Mouse (Mus musculus): Measurements from ENCODE around the gene Cisd2.
A peak's percentile ranks its signal among the peaks of the same experiment; 100 is the strongest.

Cisd2 gene

DNA sequence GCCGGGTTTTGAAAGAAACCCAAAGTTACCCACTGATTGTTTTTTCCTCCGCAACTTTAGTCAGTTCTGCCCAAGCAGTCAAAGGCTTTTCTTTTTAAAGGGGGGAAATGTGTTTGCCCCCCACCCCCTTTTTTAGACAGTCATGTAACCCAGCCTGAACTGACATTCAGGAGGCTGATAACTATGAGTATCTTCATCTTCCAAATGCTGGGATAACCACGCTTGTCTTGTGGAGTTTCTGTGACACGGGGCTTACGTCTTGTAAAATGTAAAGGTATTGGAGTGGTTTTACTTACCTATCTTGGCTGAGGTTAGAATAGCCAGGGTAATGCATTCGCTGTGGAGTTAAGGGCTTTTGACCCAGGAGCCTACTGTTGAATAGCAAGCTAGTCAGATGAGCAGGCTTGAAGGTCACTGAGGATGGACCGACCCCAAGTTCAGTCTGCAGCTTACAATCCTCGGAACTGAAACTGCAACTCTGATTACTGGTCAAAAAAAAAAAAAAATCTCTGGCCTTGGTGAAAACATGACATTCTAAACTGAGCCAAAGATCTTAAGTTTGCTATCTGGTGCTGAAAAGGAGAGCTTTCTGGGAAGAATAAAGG is at the start of gene Cisd2:
Gene Cisd2, minus strand, starts transcription at position 318 of the 605 bp plus-strand sequence.
- no peak for DNase-seq (ENCODE audit: low read depth, low spot score)

DNA sequence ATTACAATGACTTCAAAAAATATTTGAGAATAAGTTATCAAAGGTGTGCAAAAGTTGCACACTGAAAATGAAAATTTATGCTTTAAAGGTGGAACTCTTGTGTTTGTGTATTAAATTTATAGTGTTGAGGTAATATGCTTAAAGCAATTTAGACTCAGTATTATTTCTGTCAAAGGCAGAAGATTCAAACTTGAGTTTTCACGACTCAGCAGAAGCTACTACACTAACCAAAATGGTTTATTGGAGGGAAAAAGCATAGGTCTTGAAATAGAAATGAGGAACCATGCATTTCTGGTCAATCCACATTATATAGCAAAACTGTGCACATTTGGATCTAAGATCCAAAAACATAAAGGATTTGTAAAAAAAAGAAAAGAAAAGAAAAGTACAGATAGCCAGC is 47.1 kb upstream of the Cisd2 start:
- DNase-seq (ENCODE audit: low read depth, low spot score): no peak

DNA sequence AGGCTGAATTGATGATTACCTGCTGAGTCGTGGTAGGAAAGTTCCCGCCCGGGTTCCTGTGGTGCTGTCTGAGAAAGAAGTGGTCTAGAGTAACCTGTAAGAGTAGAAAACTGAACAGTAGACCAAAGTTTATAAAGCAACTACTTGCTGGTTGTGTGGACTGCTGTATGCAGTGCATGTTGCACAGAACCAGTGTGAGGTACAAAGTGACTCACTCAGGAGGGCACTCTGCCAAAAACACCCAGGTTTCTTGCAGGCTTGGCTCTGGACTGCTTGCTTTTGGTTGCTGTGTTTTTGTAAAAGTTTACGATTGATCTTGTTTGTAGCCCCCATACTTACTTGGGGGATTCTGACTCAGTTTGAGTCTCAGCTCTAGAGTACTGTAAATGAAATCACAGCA is 46.2 kb upstream of the Cisd2 start:
- DNase-seq (ENCODE audit: low read depth, low spot score): no peak

GRCm38 (mm10) chr3:135469146-135469545 is 45.4 kb upstream of the Cisd2 start:
- DNase-seq (ENCODE audit: low read depth, low spot score): no peak

GRCm38 (mm10) chr3:135468402-135468801 is 44.7 kb upstream of the Cisd2 start:
- DNase-seq (ENCODE audit: low read depth, low spot score): no peak

DNA sequence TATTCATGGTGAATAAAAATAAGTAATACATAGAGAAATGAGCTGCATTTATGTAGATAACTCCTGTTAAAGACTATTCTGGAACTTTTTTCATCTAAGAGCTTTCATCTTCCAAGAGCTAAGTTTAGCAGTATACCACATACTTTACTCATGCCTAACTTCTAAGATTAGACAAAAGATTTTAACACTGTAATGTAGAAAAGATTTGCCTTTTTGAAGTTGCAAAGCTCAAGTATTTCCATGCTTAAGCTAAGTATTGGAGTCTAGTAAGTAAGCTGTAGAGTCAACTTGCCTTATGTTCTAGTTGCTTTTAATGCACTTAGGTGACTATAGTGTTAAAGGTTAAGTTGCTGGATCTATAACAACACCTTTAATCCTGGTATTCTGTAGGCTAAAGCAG is 35.3 kb upstream of the Cisd2 start:
- no peak for DNase-seq (ENCODE audit: low read depth, low spot score)

- DNase-seq (ENCODE audit: low read depth, low spot score): no peak
These were observed 21.2 kb upstream of the Cisd2 start for GRCm38 (mm10) chr3:135444930-135445329.

GRCm38 (mm10) chr3:135440621-135441020 is 16.9 kb upstream of the Cisd2 start:
- no peak for DNase-seq (ENCODE audit: low read depth, low spot score)

DNA sequence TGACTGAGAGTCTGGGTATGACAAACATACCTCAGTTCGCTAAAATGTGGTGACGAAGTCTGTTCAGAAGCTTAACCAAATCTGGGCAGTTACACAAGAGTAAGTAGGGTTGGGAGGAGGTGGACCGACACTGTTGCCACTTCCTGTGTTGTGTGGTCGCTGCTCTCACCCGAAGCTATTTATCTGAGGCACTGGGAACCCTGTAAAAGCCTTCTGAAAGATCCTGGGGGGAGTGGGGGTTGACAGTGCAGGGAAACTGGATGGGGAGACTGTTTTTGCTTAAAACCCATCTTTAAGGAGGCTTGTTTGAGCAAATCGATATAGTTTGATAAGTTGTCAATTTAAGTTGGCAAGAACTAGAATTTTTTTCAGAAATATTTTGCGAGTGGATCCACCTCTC is 16.5 kb upstream of the Cisd2 start:
- no peak for DNase-seq (ENCODE audit: low read depth, low spot score)

- no peak for DNase-seq (ENCODE audit: low read depth, low spot score)
These were observed 15.9 kb upstream of the Cisd2 start for GRCm38 (mm10) chr3:135439651-135440050.

- peak; percentile 58 for DNase-seq (ENCODE audit: low read depth, low spot score)
These were observed 15.3 kb upstream of the Cisd2 start for GRCm38 (mm10) chr3:135438913-135439531.

DNA sequence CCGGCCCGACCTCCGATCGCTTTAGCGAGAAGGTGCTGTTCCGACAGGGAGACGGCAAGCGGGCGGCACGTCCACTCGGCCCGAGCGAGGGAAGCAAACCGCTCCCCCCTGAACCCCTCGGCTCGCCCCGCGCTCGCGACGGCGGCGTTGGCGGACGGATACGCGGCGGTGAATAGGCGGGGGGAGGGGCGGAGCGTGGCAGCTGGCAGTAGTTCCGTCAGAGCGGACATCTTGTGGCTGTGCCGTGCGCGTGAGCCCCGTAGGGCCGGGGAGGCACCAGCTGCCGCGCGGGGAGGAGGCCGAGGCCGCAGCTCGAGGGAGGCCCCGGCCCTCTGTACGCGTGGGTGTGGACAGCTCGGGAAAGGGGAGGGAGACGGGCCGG is 14.8 kb upstream of the Cisd2 start:
- peak; percentile 79 for DNase-seq (ENCODE audit: low read depth, low spot score)

DNA sequence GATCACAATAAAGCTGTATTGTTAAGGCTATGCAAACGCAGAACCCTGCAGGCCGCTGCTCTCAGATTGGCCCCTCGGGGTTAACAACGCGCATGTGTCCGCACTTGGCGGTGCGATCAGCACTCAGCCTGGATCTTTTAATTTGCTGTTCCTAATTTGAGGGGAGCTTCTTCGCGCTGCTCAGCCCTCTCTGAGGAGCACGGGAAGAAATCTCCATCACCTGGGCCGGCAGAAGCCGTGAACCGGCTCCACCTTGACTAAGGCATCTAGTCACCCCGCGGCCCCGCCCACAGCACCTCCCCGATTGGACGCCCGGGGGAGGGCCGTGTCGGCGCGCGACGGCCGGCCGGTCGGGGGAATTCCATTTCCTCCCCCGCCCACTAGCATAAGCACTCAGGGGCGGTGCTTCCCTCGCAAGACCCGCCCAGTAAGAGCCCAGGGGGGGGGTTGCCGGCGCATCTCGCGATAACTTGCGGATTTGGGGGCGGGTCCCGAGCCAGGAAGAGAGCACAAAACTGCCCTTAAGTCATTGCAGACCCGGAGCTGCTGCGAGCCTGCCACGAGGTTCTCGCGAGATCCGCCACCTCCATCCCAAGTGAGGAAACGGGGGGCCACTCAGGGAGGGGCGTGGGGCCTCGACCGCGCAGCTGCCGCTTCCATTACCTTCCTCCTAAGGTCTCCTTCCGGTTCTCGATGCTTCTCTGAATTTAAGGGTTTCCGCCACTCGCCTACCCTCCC is 14.2 kb upstream of the Cisd2 start, which contains the start of gene Ube2d3:
Gene Ube2d3, plus strand, starts transcription at position 392 of the 738 bp plus-strand sequence.
- DNase-seq (ENCODE audit: low read depth, low spot score): peak; percentile 99

GRCm38 (mm10) chr3:135436901-135437616 is 13.3 kb upstream of the Cisd2 start:
- DNase-seq (ENCODE audit: low read depth, low spot score): no peak

DNA sequence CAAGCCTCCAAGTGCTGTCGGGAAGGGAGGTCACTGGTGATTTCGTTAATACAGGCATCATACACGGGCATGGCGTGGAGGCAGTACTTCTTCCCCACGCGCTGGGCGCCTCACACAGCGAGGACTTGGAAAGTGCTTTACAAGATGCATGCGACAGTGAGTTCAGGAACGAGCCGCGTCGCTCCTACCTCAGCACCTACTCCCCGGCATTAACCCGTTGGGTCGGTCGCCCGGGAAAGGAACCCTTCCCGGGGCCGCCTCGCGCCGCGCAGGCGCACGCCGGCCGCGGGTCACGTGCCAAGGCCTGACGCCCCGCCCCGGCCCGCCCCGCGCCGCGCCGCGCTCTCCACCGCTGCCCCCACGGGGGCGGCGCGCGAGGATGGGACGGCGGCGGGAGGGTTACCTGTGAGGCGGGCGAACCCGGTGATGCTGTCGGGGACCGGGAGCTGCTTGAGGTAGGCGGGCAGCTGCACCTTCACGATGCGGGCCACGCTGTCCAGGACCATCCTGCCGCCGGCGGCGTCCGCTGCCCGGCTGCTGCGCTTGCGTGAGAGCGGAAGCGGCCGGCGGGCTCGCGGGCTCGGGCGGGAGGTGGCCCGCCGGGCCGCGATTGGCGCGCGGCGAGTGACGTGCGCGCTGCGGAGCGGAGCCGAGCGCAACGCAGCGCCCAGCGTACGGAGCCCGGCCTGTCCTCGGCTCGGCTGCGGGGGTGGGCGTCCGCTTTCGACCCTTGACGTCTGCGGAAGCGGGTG is 693 bp downstream of the Cisd2 start:
- peak; percentile 78 for DNase-seq (ENCODE audit: low read depth, low spot score)

DNA sequence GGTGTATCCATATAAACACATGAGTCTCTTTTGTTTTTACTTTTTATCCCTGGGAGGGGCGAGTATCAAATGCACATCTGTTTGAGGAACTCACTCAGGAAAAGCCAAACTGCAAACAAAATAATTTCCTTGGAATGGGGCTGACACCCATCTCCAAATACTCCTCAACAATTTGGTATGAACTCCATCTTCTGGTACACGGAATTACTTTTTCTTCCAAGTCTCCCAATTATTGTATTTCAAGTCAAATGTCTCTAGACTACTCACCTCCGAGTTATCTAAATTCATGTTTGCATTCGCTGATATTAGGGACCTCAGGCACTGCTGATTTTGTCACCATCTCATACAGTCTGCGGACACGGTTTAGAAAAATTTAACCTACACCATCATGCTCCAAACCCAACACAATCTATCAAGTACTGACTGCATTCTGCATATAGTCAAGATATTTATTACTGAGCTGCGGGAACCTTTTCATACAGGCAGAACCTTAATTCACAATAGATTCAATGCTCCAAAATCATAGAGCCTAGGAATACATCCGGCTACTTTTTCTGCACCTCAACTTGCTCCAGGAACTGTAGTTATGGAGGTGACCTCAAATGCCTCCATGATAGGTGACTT is 1.4 kb downstream of the Cisd2 start:
- no peak for DNase-seq (ENCODE audit: low read depth, low spot score)

- DNase-seq (ENCODE audit: low read depth, low spot score): no peak
These were observed 2.5 kb downstream of the Cisd2 start for GRCm38 (mm10) chr3:135421310-135421594.

- DNase-seq (ENCODE audit: low read depth, low spot score): no peak
These were observed 3.0 kb downstream of the Cisd2 start for GRCm38 (mm10) chr3:135420542-135421309.

DNA sequence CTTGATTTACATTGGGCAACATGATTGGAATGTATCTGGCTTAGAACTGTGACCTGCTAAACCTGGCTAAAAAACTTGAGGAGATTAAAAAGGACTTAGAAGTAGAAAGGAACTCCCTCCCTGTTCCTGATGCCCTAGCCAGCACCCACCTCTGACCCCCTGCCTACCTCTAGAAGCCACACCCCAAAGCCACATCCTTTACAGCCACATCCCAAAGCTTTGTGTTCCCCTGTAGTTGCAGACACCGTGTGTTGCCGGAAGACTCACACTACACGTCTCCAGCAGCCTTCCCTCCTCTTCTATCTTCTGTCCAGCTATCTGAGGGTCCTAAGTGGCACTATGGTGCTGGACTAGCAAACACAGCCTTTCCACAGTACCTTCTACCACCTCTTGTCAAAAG is 5.9 kb downstream of the Cisd2 start:
- DNase-seq (ENCODE audit: low read depth, low spot score): no peak

DNA sequence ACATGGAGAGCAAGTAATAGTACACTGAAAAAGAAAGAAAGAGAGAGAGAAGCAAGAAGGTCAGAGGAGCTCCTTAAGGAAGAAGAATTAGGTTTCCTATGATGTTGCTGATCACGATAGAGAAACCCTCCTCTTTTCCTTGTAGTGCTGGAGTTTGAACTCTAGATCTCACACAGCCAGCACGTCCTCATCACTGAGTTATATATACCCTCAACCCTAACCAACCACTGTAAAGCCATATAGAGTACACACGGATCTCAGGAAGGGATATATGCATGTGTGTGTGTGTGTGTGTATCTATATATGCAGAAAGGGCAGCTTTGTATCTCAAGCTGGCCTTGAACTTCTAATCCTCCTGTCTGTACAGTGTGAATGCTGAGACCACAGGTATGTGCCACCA is 6.5 kb downstream of the Cisd2 start:
- no peak for DNase-seq (ENCODE audit: low read depth, low spot score)

DNA sequence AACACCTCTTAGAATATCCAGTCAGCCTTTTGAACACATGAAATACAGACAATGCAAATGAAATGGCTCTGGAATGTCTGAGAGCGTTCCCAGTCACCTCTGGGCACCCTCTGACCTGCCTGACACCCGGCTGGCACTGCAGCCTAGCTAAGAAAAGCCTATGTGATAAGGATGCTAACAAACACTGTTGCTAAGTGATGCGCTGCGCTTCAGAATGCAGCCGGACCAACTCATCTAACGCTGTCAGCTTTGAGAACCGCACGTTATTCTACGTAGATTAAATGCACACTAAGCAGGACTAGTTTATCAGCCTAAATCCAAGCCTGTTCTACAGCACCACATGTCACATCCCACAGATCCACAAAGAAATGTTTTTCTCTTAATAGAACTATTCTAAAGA is 11.9 kb downstream of the Cisd2 start:
- DNase-seq (ENCODE audit: low read depth, low spot score): no peak
